Mouse (Mus musculus) kidney, postnatal 14 days (tissue): ENCODE results near the gene Zfp42.

Source experiments
- DNase-seq: peaks from one replicate; pipeline ENCODE4 v3.0.0; 2022; ENCODE audit warnings: mixed read lengths

The Zfp42 gene

GRCm38 (mm10) chr8:43248707-43249106, 58.1 kb downstream of the Zfp42 start:
- DNase-seq, result no peak
